Mouse (Mus musculus) thymus, postnatal 14 days (tissue): Measurements from ENCODE around the gene Armcx4.
"Not testable (repeated sequence)": the region's sequence is repeated elsewhere in the genome, so short reads cannot be mapped to it uniquely, and the experiment has no call there.

Experiments used
- DNase-seq: peaks from one replicate; pipeline ENCODE4 v3.0.0; 2021

Gene Armcx4

GRCm38 (mm10) chrX:134686267-134686666 lies at the start of gene Armcx4:
TSS of gene Armcx4 (plus strand) at chrX:134686519.
- peak; percentile 57 for DNase-seq

- no peak for DNase-seq
Observed at GRCm38 (mm10) chrX:134641000-134641760, 45.1 kb upstream of the Armcx4 start.

- no peak for DNase-seq
Observed at GRCm38 (mm10) chrX:134646338-134646737, 40.0 kb upstream of the Armcx4 start.

- no peak for DNase-seq
Observed at GRCm38 (mm10) chrX:134647421-134647820, 38.9 kb upstream of the Armcx4 start.

- peak; percentile 77 for DNase-seq
Observed at GRCm38 (mm10) chrX:134648031-134648692, 38.2 kb upstream of the Armcx4 start.

GRCm38 (mm10) chrX:134652061-134652460 lies 34.3 kb upstream of the Armcx4 start:
- DNase-seq: no peak

GRCm38 (mm10) chrX:134661586-134661985 lies 24.7 kb upstream of the Armcx4 start:
- no peak for DNase-seq

GRCm38 (mm10) chrX:134675022-134675421 lies 11.3 kb upstream of the Armcx4 start:
- DNase-seq: no peak

- no peak for DNase-seq
Observed at GRCm38 (mm10) chrX:134675959-134676358, 10.4 kb upstream of the Armcx4 start.

- no peak for DNase-seq
Observed at GRCm38 (mm10) chrX:134684936-134685335, 1.4 kb upstream of the Armcx4 start.

- peak; percentile 3 for DNase-seq
Observed at GRCm38 (mm10) chrX:134686739-134687171, 436 bp downstream of the Armcx4 start.

GRCm38 (mm10) chrX:134689676-134690075 lies 3.4 kb downstream of the Armcx4 start:
- DNase-seq: no peak

- DNase-seq: no peak
Observed at GRCm38 (mm10) chrX:134690871-134691539, 4.7 kb downstream of the Armcx4 start.

GRCm38 (mm10) chrX:134691540-134691935 lies 5.2 kb downstream of the Armcx4 start:
- no peak for DNase-seq

GRCm38 (mm10) chrX:134716863-134717262 lies 30.5 kb downstream of the Armcx4 start:
- no peak for DNase-seq

- peak; percentile 47 for DNase-seq
Observed at GRCm38 (mm10) chrX:134717752-134718308, 31.5 kb downstream of the Armcx4 start, which contains the start of gene Armcx1. TSS of gene Armcx1 (plus strand) at chrX:134717963.

GRCm38 (mm10) chrX:134718524-134718923 lies 32.2 kb downstream of the Armcx4 start:
- peak; percentile 47 for DNase-seq

GRCm38 (mm10) chrX:134723762-134724161 lies 37.4 kb downstream of the Armcx4 start:
- DNase-seq: not testable (repeated sequence)

GRCm38 (mm10) chrX:134729778-134730177 lies 43.5 kb downstream of the Armcx4 start:
- peak; percentile 32 for DNase-seq

- no peak for DNase-seq
Observed at GRCm38 (mm10) chrX:134737796-134738195, 51.5 kb downstream of the Armcx4 start.

- no peak for DNase-seq
Observed at GRCm38 (mm10) chrX:134739160-134739559, 52.8 kb downstream of the Armcx4 start.

GRCm38 (mm10) chrX:134741862-134742261 lies 55.5 kb downstream of the Armcx4 start:
- DNase-seq: no peak
